Mouse (Mus musculus) forebrain, embryonic 14.5 days (tissue): Measurements from ENCODE around the gene E430018J23Rik. TPM values are rescaled to one million over a fixed set of nuclear protein-coding genes. Genes with fewer than 3 reads are reported as not detected.
"Not testable (repeated sequence)": the region's sequence is repeated elsewhere in the genome, so short reads cannot be mapped to it uniquely, and the experiment has no call there.

Experiments used
- ATAC-seq: fragments of 200-750 bp; cut with Nextera tagmentation; 2 replicates; pipeline ENCODE4 v1.8.0; 2017; ENCODE audit warnings: mild to moderate bottlenecking, moderate library complexity
- DNase-seq: peaks from one replicate; pipeline ENCODE4 v3.0.0-alpha.2; 2015; ENCODE audit warnings: low spot score
- H3K27ac ChIP-seq: fragments of 300-500 bp; sonication (generic); 2 replicates; pipeline ENCODE4 v1.5.1; 2014; ENCODE audit warnings: low read depth, mild to moderate bottlenecking, control low read depth, low read length, moderate library complexity
- H3K27me3 ChIP-seq: fragments of 300-500 bp; sonication (generic); replicated peaks from 2 replicates; pipeline ENCODE4 v1.6.1; 2014; ENCODE audit warnings: low read length, control low read depth, mixed read lengths; ENCODE audit not compliant: control insufficient read depth, insufficient read depth
- H3K36me3 ChIP-seq: fragments of 300-500 bp; sonication (generic); 2 replicates; pipeline ENCODE4 v1.6.1; 2014; ENCODE audit warnings: low read length, control low read depth; ENCODE audit not compliant: control insufficient read depth, insufficient read depth
- H3K4me1 ChIP-seq: fragments of 300-500 bp; sonication (generic); 2 replicates; pipeline ENCODE4 v1.6.1; 2014; ENCODE audit warnings: antibody characterized with exemption, low read length, control low read depth; ENCODE audit not compliant: control insufficient read depth, insufficient read depth
- H3K4me2 ChIP-seq: fragments of 300-500 bp; sonication (generic); 2 replicates; pipeline ENCODE4 v1.6.1; 2014; ENCODE audit warnings: mild to moderate bottlenecking, control low read depth, low read length
- H3K4me3 ChIP-seq: fragments of 300-500 bp; sonication (generic); 2 replicates; pipeline ENCODE4 v1.5.1; 2014; ENCODE audit warnings: low read depth, low read length, control low read depth
- H3K9ac ChIP-seq: fragments of 300-500 bp; sonication (generic); 2 replicates; pipeline ENCODE4 v1.6.1; 2014; ENCODE audit warnings: mild to moderate bottlenecking, low read length, control low read depth, moderate library complexity
- H3K9me3 ChIP-seq: fragments of 300-500 bp; sonication (generic); replicated peaks from 2 replicates; pipeline ENCODE4 v1.6.1; 2016; ENCODE audit warnings: low read length, control low read depth, mixed read lengths; ENCODE audit not compliant: control insufficient read depth
- WGBS: fragments of 180-500 bp; shearing (Covaris S2); extraction: QIAGEN DNeasy Blood & Tissue Kit; methylation state at CpG from one replicate; pipeline ENCODE4 v1.1.7; 2014; 5-methylcytosine and 5-hydroxymethylcytosine counted together
- polyA plus RNA-seq: library from polyadenylated mRNA; unstranded; fragments of >200 nt; fragmentation: Nextera tagmentation; extraction: Ambion mirVana; gene quantifications from 2 replicates; pipeline ENCODE4 v1.2.1, GENCODE M21; 2014

Gene E430018J23Rik
- polyA plus RNA-seq, 1 experiment from 2014 or later, result 7.5 TPM

DNA sequence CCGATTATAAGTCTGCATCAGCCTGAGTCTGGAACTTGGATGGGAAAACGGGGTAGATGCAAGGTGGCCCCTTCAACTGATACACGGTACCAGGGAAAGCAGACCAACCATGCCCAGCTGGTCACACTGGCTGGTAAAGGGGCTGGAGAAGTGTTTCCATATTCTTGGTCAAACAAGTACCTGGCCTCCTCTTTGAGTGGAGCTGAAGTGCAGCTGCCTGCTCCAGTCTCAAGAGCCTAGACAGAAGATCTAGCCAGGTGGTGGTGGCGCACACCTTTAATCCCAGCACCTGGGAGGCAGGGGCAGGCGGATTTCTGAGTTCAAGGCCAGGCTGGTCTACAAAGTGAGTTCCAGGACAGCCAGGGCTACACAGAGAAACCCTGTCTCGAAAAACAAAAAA lies 51.6 kb downstream of the E430018J23Rik start:
- not testable (repeated sequence) for H3K9ac ChIP-seq, H3K4me2 ChIP-seq, H3K27ac ChIP-seq, H3K27me3 ChIP-seq, ATAC-seq, H3K4me1 ChIP-seq, DNase-seq, H3K4me3 ChIP-seq, H3K9me3 ChIP-seq
- peaks cover 17% of the 10 kb centered on the region for H3K36me3 ChIP-seq
- WGBS, result 94% methylated on average over 6 of the region's 6 CpGs

DNA sequence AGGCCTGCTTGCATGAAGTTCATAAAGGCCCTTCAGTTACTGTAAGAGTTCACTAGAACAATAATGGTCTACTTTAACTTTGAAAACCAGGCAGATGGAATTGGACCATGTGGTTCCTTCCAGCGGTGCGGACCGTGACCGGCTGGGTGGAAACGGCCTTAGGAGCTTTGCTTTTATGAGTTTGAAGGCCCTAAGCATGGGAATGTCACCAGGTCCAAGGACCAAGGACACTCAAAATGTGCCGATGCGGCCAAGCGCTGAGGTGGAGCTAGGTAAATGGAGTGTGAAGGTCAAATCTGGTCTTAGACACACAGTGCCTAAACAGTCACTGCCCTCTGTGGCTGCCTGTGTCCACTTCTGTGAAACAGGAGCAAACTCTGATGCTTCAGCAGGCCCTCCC lies 52.1 kb downstream of the E430018J23Rik start:
- Histone ChIP-seq H3K27ac (no peak overlapping the region), H3K9me3 (no peaks in the 10 kb centered on the region), H3K4me1 (0 out of 2 replicates have a peak, but pooled peaks cover 6% of the 10 kb centered on the region), H3K9ac (no peak overlapping the region), H3K27me3 (no peaks in the 10 kb centered on the region), H3K4me3 (no peak overlapping the region), H3K36me3 (peaks cover 17% of the 10 kb centered on the region), H3K4me2 (no peak overlapping the region)
- no peak for ATAC-seq
- WGBS, result 95% methylated on average over 8 of the region's 8 CpGs
- DNase-seq, result no peak

Other genes with a start within 250 kb of the E430018J23Rik start
- gene Cd2bp2, start 197.6 kb downstream of the E430018J23Rik start, polyA plus RNA-seq, result 73.6 and 78.6 TPM in 2 replicates
- 13.6 and 13.7 TPM in 2 replicates for gene Tbc1d10b, start 185.2 kb downstream of the E430018J23Rik start, polyA plus RNA-seq
- gene Mylpf, start 184.7 kb downstream of the E430018J23Rik start, polyA plus RNA-seq, result 4.6 and 5.3 TPM in 2 replicates
- gene Zfp553, start 160.6 kb downstream of the E430018J23Rik start, polyA plus RNA-seq, result 29.4 and 36.7 TPM in 2 replicates
- gene Sept1, start 160.5 kb downstream of the E430018J23Rik start, polyA plus RNA-seq, result 11.3 and 15.1 TPM in 2 replicates
- 53.2 and 57.4 TPM in 2 replicates for gene Zfp771, start 149.4 kb downstream of the E430018J23Rik start, polyA plus RNA-seq
- 169 and 219 TPM in 2 replicates for gene Dctpp1, start 132.9 kb downstream of the E430018J23Rik start, polyA plus RNA-seq
- 59.4 and 62.5 TPM in 2 replicates for gene Sephs2, start 119.6 kb downstream of the E430018J23Rik start, polyA plus RNA-seq
- gene Itgal, start 97.4 kb downstream of the E430018J23Rik start, polyA plus RNA-seq, result 0.17 and 0.23 TPM in 2 replicates
- gene Zfp768, start 48.0 kb downstream of the E430018J23Rik start, polyA plus RNA-seq, result 3.5 and 3.6 TPM in 2 replicates
- gene Zfp747, start 17.6 kb downstream of the E430018J23Rik start, polyA plus RNA-seq, result 4.0 and 7.0 TPM in 2 replicates
- 5.5 and 6.6 TPM in 2 replicates for gene 9130019O22Rik, start 6.5 kb downstream of the E430018J23Rik start, polyA plus RNA-seq
- gene Zfp764, start 13.2 kb upstream of the E430018J23Rik start, polyA plus RNA-seq, result 4.4 and 4.5 TPM in 2 replicates
- 32.9 and 36.1 TPM in 2 replicates for gene Zfp688, start 28.4 kb upstream of the E430018J23Rik start, polyA plus RNA-seq
- 12.7 TPM in 2 replicates for gene Zfp689, start 55.5 kb upstream of the E430018J23Rik start, polyA plus RNA-seq
- 44.7 and 48.5 TPM in 2 replicates for gene Prr14, start 66.0 kb upstream of the E430018J23Rik start, polyA plus RNA-seq
- gene Fbrs, start 85.6 kb upstream of the E430018J23Rik start, polyA plus RNA-seq, result 8.9 and 10.2 TPM in 2 replicates
- 25.3 and 43.6 TPM in 2 replicates for gene Srcap, start 118.4 kb upstream of the E430018J23Rik start, polyA plus RNA-seq
- gene Gm42715, start 126.0 kb upstream of the E430018J23Rik start, polyA plus RNA-seq, result 12.6 and 16.6 TPM in 2 replicates
- 4.1 and 4.7 TPM in 2 replicates for gene Tmem265, start 167.8 kb upstream of the E430018J23Rik start, polyA plus RNA-seq
- 59.5 and 62.2 TPM in 2 replicates for gene Phkg2, start 179.7 kb upstream of the E430018J23Rik start, polyA plus RNA-seq
- gene Ccdc189, start 195.0 kb upstream of the E430018J23Rik start, polyA plus RNA-seq, result 12.5 and 12.8 TPM in 2 replicates
- 26.2 and 39.6 TPM in 2 replicates for gene Rnf40, start 195.1 kb upstream of the E430018J23Rik start, polyA plus RNA-seq
- gene Zfp629, start 222.2 kb upstream of the E430018J23Rik start, polyA plus RNA-seq, result 20.8 and 24.2 TPM in 2 replicates